Mouse (Mus musculus): Measurements from ENCODE around the gene Chia1. TPM values are rescaled to one million over a fixed set of nuclear protein-coding genes. Genes with fewer than 3 reads are reported as not detected.
"Not testable (repeated sequence)": the region's sequence is repeated elsewhere in the genome, so short reads cannot be mapped to it uniquely, and the experiment has no call there.

Chia1 gene
- total RNA-seq (2021) = not detected

DNA sequence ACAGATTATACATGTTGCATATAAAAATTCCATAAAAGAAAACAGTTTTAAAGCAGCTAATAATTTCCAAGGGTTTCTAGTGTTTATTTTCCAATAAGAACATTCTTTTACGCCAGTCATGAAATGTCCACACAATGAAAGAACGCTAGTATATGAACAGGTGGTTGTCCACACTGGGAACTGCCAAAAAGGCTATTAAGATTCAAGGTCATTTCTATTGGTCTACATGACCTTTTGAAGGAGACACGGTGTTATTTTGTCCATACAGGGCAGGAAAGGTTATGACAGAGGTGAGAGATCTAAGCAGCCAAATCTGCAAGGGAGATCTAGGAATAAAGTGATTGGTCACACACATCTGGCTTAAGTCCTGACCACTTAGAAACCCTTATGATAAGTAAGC lies at the start of gene Chia1:
Gene Chia1 (plus strand): TSS at position 301 of the 400 bp plus-strand sequence.
- DNase-seq = no peak

DNA sequence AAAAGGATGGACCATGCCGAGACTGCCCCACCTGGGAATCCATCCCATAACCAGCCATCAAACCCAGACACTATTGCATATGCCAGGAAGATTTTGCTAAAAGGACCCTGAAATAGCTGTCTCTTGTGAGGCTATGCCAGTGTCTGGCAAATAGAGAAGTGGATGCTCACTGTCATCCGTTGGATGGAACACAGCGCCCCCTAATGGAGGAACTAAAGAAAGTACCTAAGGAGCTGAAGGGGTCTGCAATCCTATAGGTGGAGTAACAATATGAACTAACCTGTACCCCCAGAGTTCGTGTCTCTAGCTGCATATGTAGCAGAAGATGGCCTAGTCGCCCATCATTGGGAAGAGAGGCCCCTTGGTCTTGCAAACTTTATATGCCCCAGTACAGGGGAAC lies 45.3 kb upstream of the Chia1 start:
- not testable (repeated sequence) for DNase-seq

DNA sequence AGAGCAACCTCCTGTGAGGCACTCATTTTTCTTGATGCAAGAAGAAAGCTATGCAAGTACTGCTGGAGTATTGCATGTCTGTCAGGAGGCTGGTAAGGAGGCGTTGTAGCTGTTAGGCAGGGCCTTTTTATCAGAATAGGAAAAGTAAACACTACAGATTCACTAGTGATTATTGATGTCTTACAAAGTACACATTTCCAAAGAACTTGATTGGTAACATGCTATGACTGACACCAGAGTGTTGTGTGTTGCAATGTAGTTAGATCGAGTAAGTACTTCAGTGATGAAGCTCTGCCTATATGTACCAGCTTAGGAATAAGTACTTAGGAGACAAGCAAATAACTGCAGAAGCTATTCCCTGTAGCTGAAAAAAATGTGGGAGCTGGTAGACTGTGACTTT lies 42.0 kb upstream of the Chia1 start:
- no peak for DNase-seq

DNA sequence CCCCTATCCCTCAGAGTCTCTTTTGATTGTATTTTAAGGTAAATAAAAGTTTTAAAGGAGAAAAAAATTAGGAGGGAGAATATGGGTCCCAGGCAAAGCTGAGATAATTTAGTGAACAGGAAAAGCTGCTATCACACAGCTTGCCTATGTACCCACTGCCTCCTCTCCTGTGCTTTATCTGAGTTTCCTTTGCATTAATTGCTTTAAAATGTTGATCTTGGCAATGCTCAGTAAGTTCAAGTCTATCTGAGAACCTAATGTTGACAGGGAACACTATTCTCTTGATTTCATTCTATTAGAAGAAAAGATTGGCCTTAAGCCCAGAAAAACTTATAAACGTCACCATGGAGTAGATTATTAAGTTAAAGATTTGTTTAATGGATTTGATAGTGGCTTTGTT lies 38.2 kb upstream of the Chia1 start:
- DNase-seq = no peak

DNA sequence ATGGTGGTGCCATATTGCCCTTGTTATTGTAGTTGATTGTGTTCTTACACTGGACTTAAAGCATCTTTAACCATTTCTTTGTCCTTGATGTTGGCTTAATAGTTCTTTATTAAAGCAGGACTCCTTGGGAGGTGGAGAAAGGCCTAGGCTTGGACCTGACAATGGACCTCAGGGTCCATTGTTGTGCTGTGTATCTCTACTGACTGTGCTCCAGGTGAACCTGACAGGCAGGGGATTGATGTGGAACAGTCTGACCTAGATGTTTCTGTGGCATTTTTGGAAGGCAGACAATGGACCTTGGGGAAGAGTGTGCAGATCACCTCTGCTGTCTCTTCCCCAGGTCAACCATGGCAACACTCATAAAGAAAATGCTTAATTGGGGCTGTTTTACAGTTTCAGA lies 14.0 kb downstream of the Chia1 start:
- no peak for DNase-seq

DNA sequence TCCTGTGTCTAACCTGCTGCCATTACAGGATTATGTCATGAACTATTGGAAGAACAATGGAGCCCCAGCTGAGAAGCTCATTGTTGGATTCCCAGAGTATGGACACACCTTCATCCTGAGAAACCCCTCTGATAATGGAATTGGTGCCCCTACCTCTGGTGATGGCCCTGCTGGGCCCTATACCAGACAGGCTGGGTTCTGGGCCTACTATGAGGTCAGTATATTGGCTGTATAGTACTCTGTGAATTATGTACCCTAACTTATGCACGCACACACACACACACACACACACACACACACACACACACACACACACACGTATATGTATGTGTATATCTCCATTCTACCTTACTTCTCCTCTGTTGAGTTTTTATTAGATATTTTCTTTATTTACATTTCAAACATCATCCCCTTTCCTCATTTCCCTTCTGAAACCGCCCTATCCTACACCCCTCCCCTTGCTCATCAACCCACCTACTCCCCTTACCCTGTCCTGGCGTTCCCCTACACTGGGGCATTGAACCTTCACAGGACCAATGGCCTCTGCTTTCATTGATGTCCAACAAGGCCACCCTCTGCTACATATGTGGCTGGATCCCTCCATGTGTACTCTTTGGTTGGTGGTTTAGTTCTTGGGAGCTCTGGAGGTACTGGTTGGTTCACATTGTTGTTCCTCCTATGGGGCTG lies 15.9 kb downstream of the Chia1 start:
- no peak for DNase-seq

DNA sequence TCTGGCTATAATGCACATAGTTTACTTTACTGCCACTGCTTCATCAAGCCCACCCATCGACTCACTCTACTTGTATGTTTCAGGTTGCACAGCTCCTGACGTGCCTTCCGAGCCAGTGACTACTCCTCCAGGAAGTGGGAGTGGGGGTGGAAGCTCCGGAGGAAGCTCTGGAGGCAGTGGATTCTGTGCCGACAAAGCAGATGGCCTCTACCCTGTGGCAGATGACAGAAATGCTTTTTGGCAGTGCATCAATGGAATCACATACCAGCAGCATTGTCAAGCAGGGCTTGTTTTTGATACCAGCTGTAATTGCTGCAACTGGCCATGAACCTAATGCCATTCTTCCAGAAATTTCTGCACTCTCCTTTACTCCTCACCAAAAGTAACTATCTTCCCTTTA lies 18.7 kb downstream of the Chia1 start:
- DNase-seq = no peak

DNA sequence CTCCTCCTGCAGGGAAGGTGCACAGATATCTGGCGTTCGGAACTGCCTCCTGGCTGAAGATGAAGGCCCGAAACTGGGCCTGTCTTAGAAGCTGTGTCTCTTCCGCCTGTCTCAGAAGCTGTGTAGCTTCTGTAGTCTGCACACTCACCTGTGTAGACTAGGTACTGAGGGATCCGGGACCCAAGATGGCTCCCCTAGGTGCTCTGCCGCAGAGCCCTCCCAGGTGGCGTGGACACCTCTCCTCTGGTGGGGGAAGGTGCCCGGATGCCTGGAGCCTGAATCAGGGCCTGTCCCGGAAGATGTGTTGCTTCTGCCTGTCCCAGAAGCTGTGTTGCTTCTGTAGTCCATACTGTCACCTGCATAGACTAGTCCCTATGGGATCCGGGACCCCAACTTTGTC lies 31.1 kb downstream of the Chia1 start:
- no peak for DNase-seq

DNA sequence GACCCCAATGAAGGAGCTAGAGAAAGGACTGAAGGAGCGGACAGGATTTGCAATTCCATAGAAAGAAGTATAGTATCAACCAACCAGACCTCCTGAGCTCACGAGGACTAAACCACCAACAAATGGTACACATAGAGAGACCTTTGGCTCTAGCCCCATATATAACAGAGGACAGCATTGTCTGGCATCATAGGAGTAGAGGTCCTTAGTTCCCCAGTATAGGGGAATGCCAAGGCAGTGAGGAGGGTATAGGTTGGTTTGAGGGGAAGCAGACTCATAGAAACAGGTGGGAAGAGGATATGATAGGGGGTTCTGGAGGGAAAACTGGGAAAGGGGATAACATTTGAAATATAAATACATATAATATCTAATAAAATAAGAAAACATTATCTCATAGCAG lies 41.4 kb downstream of the Chia1 start:
- no peak for DNase-seq

DNA sequence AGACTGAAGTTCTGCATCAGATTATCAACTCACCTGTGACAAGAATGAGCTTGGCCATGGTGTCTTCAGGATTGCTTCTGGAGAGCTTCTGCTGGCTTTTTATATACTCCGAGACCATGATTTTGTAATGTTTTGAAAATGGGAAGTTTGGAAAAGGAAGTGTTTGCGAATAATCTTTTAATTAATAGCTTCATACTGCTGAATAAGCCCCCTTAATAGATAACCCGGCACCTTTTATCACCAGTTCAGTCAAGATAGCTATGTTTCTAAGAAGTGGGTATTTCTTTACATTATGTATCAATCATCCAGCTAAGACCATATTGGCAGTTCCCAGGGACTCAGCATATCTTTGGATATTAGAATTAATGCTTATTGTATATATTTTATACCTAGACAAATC lies 54.4 kb downstream of the Chia1 start, which contains the start of gene Chil3:
Gene Chil3 (minus strand): TSS at position 101 of the 400 bp plus-strand sequence.
- DNase-seq = no peak

DNA sequence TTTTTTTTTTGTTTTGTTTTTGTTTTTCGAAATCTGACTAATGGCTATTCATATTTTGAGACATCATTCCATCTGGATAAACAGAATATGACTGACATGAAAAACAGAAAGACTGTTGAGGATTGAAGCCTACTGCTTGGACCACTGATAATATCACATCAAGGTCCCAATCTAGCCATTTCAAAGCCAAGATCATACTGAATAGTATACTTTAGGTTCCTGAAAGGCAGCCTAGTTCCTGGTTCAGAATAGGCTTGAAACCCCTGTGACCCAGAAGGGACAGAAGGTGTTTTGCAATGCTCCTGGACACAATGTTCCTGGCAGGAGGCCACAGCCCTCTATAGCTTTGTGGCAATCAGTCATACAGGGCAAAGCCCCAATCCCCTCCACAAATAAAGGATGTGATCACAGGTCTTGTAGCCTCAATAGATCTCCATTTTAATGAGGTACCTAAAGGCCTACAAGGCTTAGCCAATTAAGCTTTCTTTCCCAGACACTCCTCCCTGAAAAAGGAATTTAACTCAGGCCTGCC lies 57.6 kb downstream of the Chia1 start:
- no peak for DNase-seq

DNA sequence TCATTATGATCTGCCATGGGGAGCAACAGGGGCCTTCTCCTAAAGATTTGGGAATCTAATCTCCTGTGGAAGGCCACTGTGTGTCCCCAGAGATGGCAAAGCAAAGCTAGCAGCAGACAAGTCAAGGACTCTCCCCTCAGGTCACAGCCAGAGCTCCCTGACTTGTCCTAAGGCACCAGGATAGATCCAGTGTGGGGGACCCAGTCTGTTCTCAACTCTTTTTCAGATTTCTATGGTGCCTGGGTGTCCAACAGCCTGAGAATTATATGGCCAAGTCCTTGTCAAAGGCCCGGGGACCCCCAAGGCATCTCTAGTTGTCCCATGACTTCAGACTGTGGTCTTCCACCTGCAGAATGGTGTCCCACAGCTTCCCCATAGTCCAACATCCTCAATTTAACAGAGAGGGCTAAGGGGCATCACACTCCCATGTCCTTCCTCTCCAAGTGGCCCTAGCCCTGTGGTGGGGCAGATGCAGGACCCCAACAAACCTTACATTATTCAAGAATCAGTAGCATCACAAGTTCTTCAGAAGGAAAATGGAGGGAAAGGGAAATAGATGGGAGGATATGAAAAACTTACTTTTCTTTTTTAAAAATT lies 58.2 kb downstream of the Chia1 start:
- no peak for DNase-seq

DNA sequence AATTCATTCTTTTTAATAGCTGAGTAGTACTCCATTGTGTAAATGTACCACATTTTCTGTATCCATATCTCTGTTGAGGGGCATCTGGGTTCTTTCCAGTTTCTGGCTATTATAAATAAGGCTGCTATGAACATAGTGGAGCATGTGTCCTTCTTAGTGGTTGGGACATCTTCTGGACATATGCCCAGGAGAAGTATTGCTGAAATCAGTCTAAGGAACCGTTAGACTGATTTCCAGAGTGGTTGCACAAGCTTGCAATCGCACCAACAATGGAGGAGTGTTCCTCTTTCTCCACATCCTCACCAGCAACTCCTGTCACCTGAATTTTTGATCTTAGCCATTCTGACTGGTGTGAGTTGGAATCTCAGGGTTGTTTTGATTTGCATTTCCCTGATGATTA lies 59.5 kb downstream of the Chia1 start:
- DNase-seq = not testable (repeated sequence)

DNA sequence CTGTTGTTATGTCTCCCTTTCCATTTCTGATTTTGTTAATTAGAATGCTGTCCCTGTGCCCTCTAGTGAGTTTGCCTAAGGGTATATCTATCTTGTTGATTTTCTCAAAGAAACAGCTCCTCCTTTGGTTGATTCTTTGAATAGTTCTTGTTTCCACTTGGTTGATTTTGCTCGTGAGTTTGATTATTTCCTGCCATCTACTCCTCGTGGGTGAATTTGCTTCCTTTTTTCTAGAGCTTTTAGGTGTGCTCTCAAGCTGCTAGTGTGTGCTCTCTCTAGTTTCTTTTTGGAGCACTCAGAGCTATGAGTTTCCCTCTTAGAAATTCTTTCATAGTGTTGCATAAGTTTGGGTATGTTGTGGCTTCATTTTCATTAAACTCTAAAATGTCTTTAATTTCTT lies 61.9 kb downstream of the Chia1 start:
- DNase-seq = not testable (repeated sequence)

DNA sequence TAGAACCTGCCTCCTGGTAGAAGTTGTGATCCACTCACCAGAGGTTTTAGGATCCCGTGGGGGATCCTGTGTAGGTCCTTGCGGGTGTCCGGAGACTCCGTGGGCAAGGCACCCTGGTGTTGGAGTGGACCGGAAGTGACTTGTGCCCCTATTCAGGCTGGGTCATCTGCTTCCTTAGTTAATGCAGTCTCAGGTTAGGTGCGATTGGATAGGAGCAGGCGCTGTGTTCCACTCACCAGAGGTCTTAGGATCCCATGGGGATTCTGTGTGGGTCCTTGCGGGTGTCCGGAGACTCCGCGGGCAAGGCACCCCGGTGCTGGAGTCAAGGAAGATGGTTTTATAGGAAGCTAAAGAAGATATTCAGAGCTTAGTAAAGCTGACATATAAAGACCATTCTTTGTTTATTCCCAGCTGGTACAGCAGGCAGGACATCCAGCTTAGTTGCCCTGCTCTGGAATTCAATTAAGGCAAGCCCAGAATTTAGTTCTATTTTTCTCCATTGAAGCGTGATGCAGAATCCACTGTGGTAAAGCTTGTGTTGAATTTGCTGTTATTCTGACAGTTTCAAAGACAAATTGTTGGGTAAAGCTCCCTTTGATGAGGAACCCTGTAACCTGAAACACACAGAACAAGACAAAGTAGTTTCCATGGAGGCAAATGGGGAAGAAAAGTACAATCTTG lies 64.6 kb downstream of the Chia1 start:
- DNase-seq = no peak

Other genes starting within 250 kb of the Chia1 start
- gene Adora3, start 242.4 kb upstream of the Chia1 start, total RNA-seq (2021) = not detected
- under 1 TPM; 0.34 to 0.52 TPM for gene Tmigd3, start 242.3 kb upstream of the Chia1 start, total RNA-seq (2021)
- 1 to 10 TPM in 1 of 2 experiments, under 1 TPM in 1; 0.69 to 1.4 TPM for gene I830077J02Rik, start 180.6 kb upstream of the Chia1 start, total RNA-seq (2021)
- gene Wdr77, start 153.9 kb upstream of the Chia1 start, total RNA-seq (2021) = 10 to 100 TPM; 58.3 to 63.3 TPM
- gene Atp5f1, start 153.1 kb upstream of the Chia1 start, total RNA-seq (2021) = 100 to 1,000 TPM; 829 to 853 TPM
- under 1 TPM; 0.47 to 0.48 TPM for gene Ovgp1, start 139.5 kb upstream of the Chia1 start, total RNA-seq (2021)
- gene Pifo, start 98.6 kb upstream of the Chia1 start, total RNA-seq (2021) = not detected
- under 1 TPM; 0.36 to 0.43 TPM for gene Chil5, start 80.4 kb upstream of the Chia1 start, total RNA-seq (2021)
- under 1 TPM; 0.29 to 0.33 TPM for gene Chil3, start 54.3 kb downstream of the Chia1 start, total RNA-seq (2021)
- not detected for gene Chil4, start 106.3 kb downstream of the Chia1 start, total RNA-seq (2021)